ENCODE assay signal across 10 mouse cellular contexts in the genomic region with DNA sequence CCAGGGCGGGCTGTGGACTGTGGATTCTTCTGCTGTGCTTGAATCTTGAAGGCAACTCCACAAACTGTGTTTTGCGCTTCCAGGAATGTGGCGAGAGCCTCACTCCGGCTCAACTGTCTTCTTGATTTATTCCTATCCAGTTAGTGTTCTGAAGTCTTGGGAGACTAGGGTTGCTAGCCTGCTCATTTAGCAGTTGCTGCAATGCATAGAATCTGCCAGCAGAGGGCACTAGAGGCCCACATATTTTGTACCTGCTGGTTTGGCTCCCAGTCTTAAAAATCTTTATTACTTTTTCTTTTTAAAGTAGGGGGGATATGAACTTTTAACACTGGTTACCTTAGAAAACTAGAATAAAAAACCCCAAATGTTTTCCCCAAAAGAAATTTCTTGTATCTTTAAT.
DNase-seq lines count a peak whose midpoint lies in the region; ATAC-seq and TF ChIP-seq lines count a peak whose summit lies in the region.
"Had no signal": no experiment of that assay in that cellular context is flagged by ENCODE, and none has a peak within 500 bp of the region (broad histone marks: within the 10 kb centered on the region; RNA-seq: fewer than 3 reads in every experiment).

No protein-coding gene starts in this region.

- peak; percentile 76 for TF ChIP-seq CTCF in kidney, adult 2 months (conservative IDR thresholded peaks at IDR 0.05; ENCODE audit: insufficient read depth, insufficient read length, low read depth, low read length)

- H3K4me1 ChIP-seq in liver, embryonic 12.5 days, result no peaks in the 10 kb centered on the region
- no peaks in the 10 kb centered on the region for H3K4me1 ChIP-seq in kidney, adult 2 months (ENCODE audit: control insufficient read depth, insufficient read depth, low read length)
- H3K4me1 ChIP-seq in limb, embryonic 10.5 days, result peaks cover 9% of the 10 kb centered on the region

- no peaks in the 10 kb centered on the region for H3K27me3 ChIP-seq in liver, embryonic 12.5 days (replicated peaks)
- no peaks in the 10 kb centered on the region for H3K27me3 ChIP-seq in kidney, adult 2 months (replicated peaks; ENCODE audit: control insufficient read depth, insufficient read depth, low read length)
- peaks cover 5% of the 10 kb centered on the region; the same call in 1 of the 2 replicates for H3K27me3 ChIP-seq in limb, embryonic 10.5 days (ENCODE audit: low read depth, poor library complexity, severe bottlenecking)
- H3K27me3 ChIP-seq: embryonic facial prominence, embryonic 13.5 days; neural tube, embryonic 12.5 days had no signal

- no peak for ATAC-seq in liver, embryonic 12.5 days
- 0 out of 2 replicates have a peak, but pooled peaks have one; percentile 29 for ATAC-seq in neutrophil, adult 5-6 weeks (ENCODE audit: extremely low read depth, insufficient number of reproducible peaks, low FRiP score, poor library complexity, severe bottlenecking)

- H3K36me3 ChIP-seq in liver, embryonic 12.5 days, result no peaks in the 10 kb centered on the region
- no peaks in the 10 kb centered on the region for H3K36me3 ChIP-seq in kidney, adult 2 months (ENCODE audit: control insufficient read depth, insufficient read depth, low read length)
- no peaks in the 10 kb centered on the region for H3K36me3 ChIP-seq in limb, embryonic 10.5 days
- H3K36me3 ChIP-seq: embryonic facial prominence, embryonic 13.5 days; neural tube, embryonic 12.5 days had no signal

- no peaks in the 10 kb centered on the region for H3K9me3 ChIP-seq in liver, embryonic 12.5 days (replicated peaks)
- H3K9me3 ChIP-seq in limb, embryonic 10.5 days (replicated peaks), result no peaks in the 10 kb centered on the region
- H3K9me3 ChIP-seq: embryonic facial prominence, embryonic 13.5 days; neural tube, embryonic 12.5 days had no signal

- DNase-seq in liver, result peak; percentile 63
- DNase-seq in cerebellum, adult 18-20 months, result peak; percentile 79 to 89
- DNase-seq in frontal cortex, adult 2 months (ENCODE audit: extremely low spot score in 1 of 2, low spot score in 1 of 2), result peak; percentile 34 to 92
- DNase-seq in kidney, adult 2 months, result peak; percentile 64
- peak; percentile 85 for DNase-seq in limb, embryonic 10.5 days (ENCODE audit: low spot score)
- peak; percentile 14 for DNase-seq in testis, postnatal 14 days (ENCODE audit: low spot score)

- no peak overlapping the region for H3K4me3 ChIP-seq in liver, embryonic 12.5 days
- no peak overlapping the region for H3K4me3 ChIP-seq in kidney, adult 2 months (ENCODE audit: insufficient read depth, low read depth, low read length)
- H3K4me3 ChIP-seq in limb, embryonic 10.5 days, result no peak overlapping the region
- H3K4me3 ChIP-seq: embryonic facial prominence, embryonic 13.5 days; neural tube, embryonic 12.5 days had no signal

- no peak overlapping the region for H3K4me2 ChIP-seq in liver, embryonic 12.5 days
- H3K4me2 ChIP-seq: embryonic facial prominence, embryonic 13.5 days; neural tube, embryonic 12.5 days had no signal

- H3K9ac ChIP-seq in liver, embryonic 12.5 days, result no peak overlapping the region
- H3K9ac ChIP-seq: embryonic facial prominence, embryonic 13.5 days; neural tube, embryonic 12.5 days had no signal

- 27% methylated on average over 4 of the region's 4 CpGs for WGBS in liver, embryonic 12.5 days (ENCODE audit: insufficient replicate concordance)
- 21% methylated on average over 4 of the region's 4 CpGs for WGBS in kidney, adult 2 months
- 25% methylated on average over 4 of the region's 4 CpGs for WGBS in limb, embryonic 10.5 days

- no peak for TF ChIP-seq POLR2A in kidney, adult 2 months (IDR thresholded peaks at IDR 0.05; ENCODE audit: low read depth, low read length)

- H3K27ac ChIP-seq in liver, embryonic 12.5 days, result no peak overlapping the region
- H3K27ac ChIP-seq in kidney, adult 2 months (ENCODE audit: insufficient read depth, low read depth, low read length), result no peak overlapping the region
- H3K27ac ChIP-seq in limb, embryonic 10.5 days, result no peak overlapping the region
- H3K27ac ChIP-seq: embryonic facial prominence, embryonic 13.5 days; neural tube, embryonic 12.5 days had no signal

Comparison
In these comparisons a context has a peak if more than half of its experiments do, and no peak if none do; other contexts are left out.
1. DNase-seq: peak in every context shown above with its lines; median percentile 85 in limb, embryonic 10.5 days; 84 in cerebellum, adult 18-20 months; 64 in kidney, adult 2 months; 63 in liver; 63 in frontal cortex, adult 2 months; 14 in testis, postnatal 14 days.